Mouse (Mus musculus) hematopoietic stem cell, adult 5-6 weeks (primary cell): ENCODE results near the gene Chst11. TPM values are rescaled to one million over a fixed set of nuclear protein-coding genes. Genes with fewer than 3 reads are reported as not detected.

Experiments
- ATAC-seq, 2 experiments: fragments of 125-278 bp in 1 of 2; replicated peaks in 1 of 2; 2 replicates each; pipeline ENCODE4 v1.8.0; 2016 to 2017; ENCODE audit warnings: inconsistent platforms in 2 of 2, mild to moderate bottlenecking in 2 of 2, moderate number of reproducible peaks in 2 of 2, low read depth in 1 of 2, moderate TSS enrichment in 1 of 2; ENCODE audit not compliant: low FRiP score in 2 of 2, poor library complexity in 2 of 2, severe bottlenecking in 2 of 2, insufficient read depth in 1 of 2, low TSS enrichment in 1 of 2
- total RNA-seq: library from RNA; stranded (forward); fragments of 172-1452, 232-1000 nt; gene quantifications from 2 replicates; pipeline ENCODE4 v1.2.3, GENCODE M21; 2017

Gene Chst11
- 22.3 and 27.1 TPM in 2 replicates for total RNA-seq

DNA sequence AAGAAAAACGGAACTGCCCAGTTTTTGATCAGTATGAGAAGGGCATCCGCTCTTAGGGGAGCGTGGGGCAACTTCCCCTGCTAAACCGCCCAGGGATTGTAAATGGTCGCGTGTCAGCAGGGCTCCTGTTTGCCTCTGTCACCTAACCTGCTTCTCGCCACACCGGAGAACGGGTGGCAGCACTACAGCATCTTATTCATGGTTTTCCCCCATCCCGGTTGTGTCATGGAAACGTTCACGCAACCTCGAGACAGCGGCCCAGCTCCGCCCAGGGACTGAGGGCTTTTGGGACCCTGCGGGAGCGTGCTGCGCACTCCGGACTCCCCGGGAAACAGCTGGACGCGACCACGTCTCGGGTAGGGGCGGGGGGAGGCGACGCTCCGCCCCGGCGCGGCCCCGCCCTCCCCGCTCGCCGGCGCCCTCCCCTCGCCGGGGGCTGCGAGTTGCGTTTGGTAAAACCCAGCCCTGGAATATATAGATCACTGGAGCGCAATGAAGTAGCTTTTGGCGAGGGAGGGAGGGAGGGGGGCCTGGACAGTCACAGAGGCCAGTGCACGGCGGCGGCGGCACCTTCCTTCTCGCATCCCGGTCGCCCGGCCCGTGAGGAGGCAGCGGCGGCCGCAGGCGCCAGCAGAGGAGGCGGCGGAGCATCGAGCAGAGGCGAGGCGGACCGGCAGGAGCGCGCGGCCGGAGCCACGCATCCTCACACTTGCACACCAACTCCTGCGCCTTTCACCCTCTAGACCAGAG lies at the start of gene Chst11:
Gene Chst11 (plus strand): TSS at position 549 of the 750 bp plus-strand sequence.
- ATAC-seq = peak; percentile 75 to 84

DNA sequence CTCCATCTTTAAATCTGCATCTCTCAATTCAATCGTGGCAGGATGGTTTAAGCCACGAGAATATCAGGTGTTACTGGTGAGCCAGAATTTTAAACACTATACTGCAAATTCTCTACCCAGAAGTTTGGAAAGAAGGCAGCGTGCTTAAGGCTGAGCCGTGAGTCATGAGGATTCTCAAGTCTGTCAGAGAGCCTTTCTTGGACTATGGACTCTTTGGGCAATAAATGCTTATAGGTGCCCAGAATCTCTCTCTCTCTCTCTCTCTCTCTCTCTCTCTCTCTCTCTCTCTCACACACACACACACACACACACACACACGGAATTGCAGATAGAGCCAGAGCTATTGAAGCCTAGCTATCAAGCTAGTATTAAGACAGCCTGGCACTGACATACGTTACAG lies 49.5 kb upstream of the Chst11 start:
- ATAC-seq = no peak

DNA sequence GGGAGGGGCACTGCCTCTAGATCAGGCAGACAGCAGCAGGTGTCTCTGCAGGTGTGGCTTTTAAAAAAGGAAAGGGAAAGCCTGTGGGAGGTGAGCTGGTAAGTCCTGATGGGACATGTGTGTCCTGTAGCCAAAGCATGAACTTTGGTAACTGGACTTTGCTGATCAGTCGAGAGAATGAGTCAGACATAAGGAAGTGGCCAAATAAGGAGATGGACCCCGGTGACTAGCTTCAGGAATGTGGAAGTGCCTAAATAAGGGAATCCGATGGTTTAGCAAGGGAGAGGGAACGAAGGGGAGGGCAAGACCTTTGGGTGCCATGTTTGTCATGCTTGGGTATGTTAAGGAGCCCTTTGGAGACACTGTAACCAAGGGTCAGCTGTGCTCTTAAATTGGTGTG lies 31.9 kb upstream of the Chst11 start:
- ATAC-seq = no peak

DNA sequence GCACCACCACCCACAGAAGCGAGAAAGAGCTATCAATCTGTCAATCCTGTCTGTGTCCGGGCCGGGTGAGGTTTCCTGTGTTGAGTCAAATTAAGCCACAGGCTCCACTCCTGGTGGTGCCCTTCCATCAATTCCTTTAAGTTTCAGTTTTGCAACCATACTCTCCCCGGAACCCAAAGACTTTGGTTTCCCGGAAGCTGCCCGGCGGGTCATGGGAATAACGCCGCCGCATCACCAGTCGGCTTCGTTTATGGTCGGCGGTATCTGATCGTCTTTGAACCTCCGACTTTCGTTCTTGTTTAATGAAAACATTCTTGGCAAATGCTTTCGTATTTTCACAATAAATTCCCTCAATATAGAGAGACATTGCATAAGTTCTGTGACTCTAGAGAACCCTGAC lies 30.2 kb upstream of the Chst11 start:
- ATAC-seq = peak; percentile 85 to 86

DNA sequence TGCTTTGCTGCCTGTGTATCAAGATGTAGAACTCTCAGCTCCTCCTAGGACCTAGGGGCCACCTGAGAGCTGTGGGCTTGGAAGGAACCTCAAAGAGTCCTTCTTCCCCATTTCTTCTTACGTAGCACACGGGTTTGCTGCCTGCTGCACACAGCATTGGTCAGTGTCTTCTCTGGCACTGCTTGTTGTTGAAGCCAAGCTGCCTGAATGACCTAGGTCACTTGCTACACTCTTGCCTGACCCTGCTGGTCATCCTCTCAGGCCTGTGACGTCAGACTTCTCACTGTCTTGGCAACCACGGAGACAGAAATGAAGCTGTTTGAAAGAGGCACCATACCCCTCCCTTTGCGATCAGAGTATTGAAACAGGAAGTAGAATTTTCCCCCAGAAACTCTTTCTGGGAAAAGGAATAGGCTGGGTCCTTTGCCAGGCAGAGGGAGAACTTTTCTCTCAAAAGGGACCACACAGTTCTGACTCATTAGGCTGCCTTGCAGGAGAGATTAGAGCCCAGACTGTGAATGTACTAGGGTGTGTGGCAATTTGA lies 27.0 kb upstream of the Chst11 start:
- peak; percentile 44 to 59 for ATAC-seq

DNA sequence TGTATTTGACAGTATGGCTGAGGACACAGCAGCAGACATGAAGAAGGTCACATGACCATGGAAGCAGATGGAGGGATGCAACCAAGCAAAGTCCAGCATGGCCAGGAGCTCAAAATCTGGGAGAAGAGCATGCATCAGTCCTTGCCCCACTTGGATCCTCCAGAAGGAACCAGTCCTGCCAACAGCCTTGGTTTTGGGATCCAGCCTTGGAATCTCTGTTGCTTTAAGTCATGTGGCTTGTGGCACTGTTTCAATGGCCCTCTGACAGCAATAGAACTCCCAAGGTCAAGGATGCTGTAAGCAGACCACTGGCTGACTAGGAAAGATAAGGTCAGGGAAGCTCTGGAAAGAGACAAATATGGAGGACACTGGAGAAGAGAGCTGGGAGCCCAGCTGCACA lies 26.0 kb upstream of the Chst11 start:
- ATAC-seq = no peak

DNA sequence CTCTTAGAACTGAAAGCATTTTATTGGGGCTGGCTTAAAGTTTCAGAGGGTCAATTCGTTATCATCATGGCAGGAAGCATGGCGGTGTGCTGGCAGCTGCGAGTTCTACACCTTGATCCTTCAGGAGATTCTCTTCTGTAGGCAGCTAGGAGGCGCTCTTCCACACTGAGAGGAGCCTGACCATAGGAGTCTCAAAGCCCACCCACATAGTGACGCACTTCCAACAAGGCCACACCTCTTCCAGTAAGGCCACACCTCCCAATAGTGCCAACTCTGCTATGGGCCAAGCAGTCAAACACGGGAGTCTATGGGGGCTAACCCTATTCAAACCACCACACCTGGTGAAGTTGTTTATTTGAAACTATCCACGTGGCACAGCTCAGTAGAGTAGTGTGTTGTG lies 24.0 kb upstream of the Chst11 start:
- peak; percentile 19 to 41; a peak in 2 of 4 replicates for ATAC-seq

DNA sequence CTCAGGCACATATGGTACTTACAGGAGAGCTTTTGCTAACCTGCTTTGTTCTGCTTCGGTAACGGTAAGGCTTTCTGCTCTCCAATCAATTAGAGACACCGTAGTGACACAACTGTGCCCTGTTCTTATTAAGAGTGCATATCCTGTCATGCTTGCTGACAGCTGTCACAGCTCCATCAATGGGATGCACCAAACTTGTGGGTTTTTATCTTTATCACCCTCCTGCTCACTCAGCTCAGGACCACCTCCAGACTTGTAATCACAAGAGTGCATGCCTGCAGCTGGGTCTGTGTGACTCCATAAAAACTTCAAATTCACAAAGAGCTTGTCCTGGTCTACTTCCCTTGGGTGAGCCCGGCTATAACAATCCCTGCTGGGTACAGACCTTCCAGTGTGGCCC lies 23.3 kb upstream of the Chst11 start:
- ATAC-seq = no peak

DNA sequence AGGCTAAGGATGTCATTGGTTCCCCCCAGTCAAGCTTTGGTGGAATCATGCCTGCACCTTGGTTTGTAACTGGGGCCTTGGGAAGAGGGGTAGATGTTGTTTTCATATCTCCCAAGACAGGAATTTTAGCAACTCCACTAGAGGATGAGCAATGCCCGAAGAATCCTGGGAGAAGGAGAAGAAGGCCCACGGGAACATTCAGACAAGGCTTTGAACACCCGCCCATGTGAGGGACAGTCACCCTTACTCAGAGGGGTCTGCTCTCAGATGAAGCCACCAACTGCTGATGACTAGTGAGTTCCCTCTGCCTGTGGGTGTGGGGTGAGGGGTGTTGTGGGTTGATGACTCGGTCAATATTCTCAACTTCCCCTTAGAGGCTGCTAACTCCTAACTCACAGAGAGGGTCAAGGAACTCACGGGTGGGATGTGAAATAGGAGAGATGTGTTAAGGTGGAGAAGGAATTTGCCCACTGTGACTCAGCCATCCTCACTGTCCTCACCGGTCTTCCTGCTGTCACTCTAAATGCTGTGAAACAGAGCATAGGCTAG lies 22.8 kb upstream of the Chst11 start:
- ATAC-seq = peak; percentile 70

DNA sequence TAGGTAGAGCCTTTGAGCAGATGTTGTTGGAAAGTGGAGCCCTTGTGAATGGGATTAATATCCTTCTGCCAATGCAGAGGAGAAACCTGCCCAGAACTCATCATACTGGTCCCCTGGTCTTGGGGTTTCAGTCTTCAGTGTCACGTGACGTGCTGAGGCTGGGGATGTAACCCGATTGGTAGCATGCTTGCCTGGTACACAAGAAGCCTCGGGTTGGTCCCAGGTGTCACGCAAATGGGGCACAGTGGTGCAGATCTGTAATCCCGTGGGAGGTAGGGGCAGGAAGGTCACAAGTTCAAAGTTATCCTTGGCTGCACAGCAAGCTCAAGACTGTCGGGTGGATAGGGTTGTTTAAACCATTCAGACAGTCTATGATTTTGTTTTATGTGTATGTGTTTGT lies 20.8 kb upstream of the Chst11 start:
- no peak for ATAC-seq

DNA sequence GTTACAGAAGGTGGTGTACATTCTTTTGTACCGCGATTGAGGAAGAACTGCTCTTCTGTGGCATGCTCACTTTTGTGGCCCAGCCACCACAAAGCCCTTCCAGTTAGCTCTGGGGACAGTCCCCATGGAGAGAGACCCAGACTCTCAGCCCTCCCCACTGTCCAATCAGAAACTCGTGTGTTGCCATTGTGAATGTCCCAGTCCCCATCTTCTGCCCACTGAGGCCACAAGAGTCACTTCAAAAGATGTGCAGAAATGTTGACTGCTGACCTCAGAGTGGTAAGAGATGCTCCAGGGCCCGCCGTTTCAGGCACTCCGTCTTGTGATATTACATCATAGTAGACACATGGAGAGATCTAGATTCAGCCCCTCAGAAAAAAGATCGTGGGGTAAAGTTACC lies 18.6 kb upstream of the Chst11 start:
- ATAC-seq = 0 out of 4 replicates have a peak, but pooled peaks of 1 of the 2 experiments have one; percentile 17

DNA sequence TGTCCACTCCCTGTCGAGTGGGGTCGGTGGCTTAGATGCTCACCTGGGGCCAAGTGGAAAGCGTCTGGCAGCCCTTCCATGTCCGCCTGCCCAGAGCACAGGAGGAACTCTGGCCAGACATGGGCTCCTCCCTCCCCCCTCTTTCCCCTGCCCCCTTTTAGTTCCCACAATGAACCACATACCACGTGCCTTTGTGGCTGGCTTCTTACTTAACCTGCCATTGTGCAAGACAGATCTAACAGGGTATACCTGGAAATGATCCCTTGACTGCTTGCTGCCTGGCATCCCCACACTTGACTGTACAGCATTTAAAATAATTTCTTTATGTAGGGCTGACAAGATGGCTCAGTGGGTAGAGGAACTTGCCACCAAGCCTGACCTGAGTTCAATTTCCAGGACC lies 15.7 kb upstream of the Chst11 start:
- ATAC-seq = peak; percentile 65 to 77; a peak in 3 of 4 replicates

DNA sequence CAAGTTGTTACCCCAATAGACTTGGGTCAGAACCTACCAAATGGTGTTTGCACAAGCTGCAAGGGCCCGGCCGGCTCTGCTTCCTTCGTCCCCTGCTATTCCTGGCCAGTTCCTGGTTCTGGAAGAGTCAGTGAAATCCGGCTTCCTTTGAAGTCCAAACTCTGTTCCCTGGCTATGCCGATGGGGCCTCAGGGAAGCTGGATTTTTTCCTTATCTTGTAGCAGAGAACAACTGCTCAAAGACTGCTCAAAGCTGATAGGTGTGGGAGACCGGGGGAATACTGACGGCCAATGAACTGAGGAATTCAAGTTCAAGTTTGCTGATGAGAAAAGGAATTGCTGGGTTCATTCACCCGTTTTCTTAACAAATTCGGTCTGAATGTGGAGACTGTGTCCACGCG lies 13.7 kb upstream of the Chst11 start:
- no peak for ATAC-seq

DNA sequence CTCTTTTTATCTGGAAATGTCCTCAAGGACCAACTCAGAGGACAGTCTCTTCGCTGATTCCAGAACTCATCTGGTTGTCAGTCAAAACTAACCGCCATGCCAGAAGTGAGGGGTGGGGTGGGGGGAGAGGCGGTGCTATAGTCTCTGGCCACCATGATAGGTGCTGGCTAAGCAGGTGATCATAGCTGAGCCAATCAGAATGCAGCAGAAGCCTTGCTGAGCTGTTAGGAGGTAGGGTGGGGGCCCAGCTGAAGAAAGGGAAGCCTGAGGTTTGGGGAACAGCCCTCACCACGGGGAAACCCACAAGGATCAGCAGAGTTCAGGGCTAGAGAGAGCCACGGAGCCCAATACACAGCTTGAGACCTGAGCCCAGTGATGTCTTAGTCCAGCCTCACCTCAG lies 11.1 kb upstream of the Chst11 start:
- peak; percentile 88 to 90 for ATAC-seq

DNA sequence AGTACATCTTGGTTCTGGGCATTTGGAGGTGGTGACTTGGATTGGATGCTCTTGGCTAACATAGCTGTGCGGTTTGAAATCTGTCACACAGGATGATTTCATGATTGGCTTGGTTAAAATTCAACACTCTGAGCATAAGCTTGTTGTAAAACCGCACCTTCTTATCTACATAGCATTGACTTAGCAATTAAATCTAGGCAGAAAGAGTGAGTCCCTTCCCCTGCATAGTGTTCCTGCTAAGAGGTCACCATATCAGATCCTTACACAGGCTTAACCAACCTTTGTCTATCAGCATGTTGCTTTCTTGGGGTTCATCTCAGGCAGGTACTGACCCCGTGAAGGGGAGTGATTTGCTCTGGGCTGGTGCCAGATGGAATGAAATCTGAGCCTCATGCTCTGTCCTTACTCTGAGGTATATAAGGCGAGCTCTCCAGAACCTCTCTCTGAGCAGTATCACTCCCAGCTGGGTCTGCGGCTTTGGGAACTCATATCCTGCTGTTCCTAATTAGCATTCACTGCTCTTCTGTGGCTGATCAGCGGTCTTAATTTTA lies 10.6 kb upstream of the Chst11 start:
- peak; percentile 2 to 14; a peak in 1 of 4 replicates for ATAC-seq

DNA sequence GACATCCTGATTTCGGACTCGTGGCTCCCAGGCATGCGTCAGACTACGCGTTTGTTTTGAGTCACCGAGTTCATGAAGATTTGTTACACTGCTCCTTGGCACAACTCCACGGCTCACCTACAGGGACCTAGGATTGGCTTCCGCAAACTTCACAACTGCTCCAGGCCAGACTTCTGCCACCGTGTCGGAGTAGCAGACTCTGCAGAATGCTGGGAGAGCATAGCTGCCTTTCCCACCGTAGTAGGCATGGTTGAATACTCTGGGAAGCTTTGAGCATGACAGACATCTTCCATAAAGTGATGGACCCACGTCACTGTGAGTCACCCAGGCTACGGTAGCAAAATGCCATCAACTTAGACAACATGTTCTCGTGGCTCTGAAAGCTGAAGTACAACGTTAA lies 9.5 kb upstream of the Chst11 start:
- no peak for ATAC-seq

DNA sequence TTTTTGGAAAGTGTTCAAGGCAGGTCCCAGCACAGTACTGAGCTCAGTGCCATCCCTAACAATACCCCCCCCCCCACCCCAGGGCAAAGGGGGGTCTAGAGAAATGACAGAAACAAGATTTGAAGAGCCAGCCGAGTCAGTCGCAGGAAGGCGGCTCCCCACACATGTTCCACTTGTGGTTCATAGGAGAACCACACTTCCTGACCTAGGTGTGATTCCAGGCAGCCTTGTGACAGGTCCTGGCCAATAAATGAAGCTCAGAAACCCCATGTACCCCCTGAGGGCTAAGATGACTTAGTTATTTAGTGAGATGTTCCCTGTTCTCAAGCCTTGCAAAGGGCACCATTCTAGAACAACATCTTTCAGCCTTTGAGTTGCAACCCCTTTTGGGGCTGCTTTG lies 3.0 kb upstream of the Chst11 start:
- peak; percentile 52 to 75 for ATAC-seq

DNA sequence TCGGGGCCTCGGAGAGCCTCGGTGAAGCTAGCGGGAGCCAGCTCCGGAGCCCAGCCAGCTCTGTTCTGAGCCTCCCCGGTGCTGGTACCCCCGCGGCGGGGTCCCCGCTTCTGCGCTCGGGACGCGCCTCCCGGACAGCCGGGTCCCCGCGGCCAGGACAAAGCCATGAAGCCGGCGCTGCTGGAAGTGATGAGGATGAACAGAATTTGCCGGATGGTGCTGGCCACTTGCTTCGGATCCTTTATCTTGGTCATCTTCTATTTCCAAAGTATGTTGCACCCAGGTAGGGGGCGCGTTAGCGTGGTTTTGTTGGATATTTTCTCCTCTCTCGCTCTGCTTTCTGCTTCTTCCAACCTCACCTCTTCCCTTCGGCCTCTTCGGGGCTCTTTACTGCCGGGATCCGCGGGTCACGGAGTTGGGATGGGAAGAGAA lies 418 bp downstream of the Chst11 start:
- no peak; a peak in 1 of 4 replicates for ATAC-seq
